Mouse (Mus musculus): ENCODE measurements around the gene Aph1a. TPM values are rescaled to one million over a fixed set of nuclear protein-coding genes. Genes with fewer than 3 reads are reported as not detected.

The Aph1a gene
- 96.5 and 101 TPM in 2 replicates for polyA plus RNA-seq (2012; rRNA removed)

GRCm38 (mm10) chr3:95893606-95894316 is at the start of gene Aph1a:
Gene Aph1a (plus strand): TSS chr3:95893969.

GRCm38 (mm10) chr3:95855502-95856089 is 38.2 kb upstream of the Aph1a start, which contains the start of gene Prpf3:
Gene Prpf3 (minus strand): TSS chr3:95855885.

GRCm38 (mm10) chr3:95871392-95871867 is 22.3 kb upstream of the Aph1a start, which contains the start of gene Mrps21:
Gene Mrps21 (minus strand): TSS chr3:95871519.

GRCm38 (mm10) chr3:95881979-95882815 is 11.6 kb upstream of the Aph1a start, which contains the start of gene Ciart:
Gene Ciart (minus strand): TSS chr3:95882251.

GRCm38 (mm10) chr3:95891211-95892065 is 2.3 kb upstream of the Aph1a start, which contains the start of gene BC028528:
Gene BC028528 (minus strand): TSS chr3:95892005.

GRCm38 (mm10) chr3:95904568-95904967 is 10.8 kb downstream of the Aph1a start, which contains the start of gene Car14:
Gene Car14 (minus strand): TSS chr3:95904691.

GRCm38 (mm10) chr3:95928658-95929503 is 35.1 kb downstream of the Aph1a start, which contains the start of gene Anp32e:
Gene Anp32e (plus strand): TSS chr3:95929246.

Other genes starting within 250 kb of the Aph1a start
- 62.9 and 66.1 TPM in 2 replicates for gene Mcl1, start 235.2 kb upstream of the Aph1a start, polyA plus RNA-seq (2012; rRNA removed)
- gene Adamtsl4, start 206.1 kb upstream of the Aph1a start, polyA plus RNA-seq (2012; rRNA removed): 0.76 and 2.1 TPM in 2 replicates
- 13.4 and 56.2 TPM in 2 replicates for gene Ecm1, start 154.4 kb upstream of the Aph1a start, polyA plus RNA-seq (2012; rRNA removed)
- gene Tars2, start 133.8 kb upstream of the Aph1a start, polyA plus RNA-seq (2012; rRNA removed): 39.4 and 42.8 TPM in 2 replicates
- gene Rprd2, start 75.1 kb upstream of the Aph1a start, polyA plus RNA-seq (2012; rRNA removed): 21.7 TPM in 2 replicates
- gene Prpf3, start 38.1 kb upstream of the Aph1a start, polyA plus RNA-seq (2012; rRNA removed): 36.0 and 36.2 TPM in 2 replicates
- gene Mrps21, start 22.4 kb upstream of the Aph1a start, polyA plus RNA-seq (2012; rRNA removed): 190 and 193 TPM in 2 replicates
- 4.1 and 5.3 TPM in 2 replicates for gene Ciart, start 11.7 kb upstream of the Aph1a start, polyA plus RNA-seq (2012; rRNA removed)
- 13.9 and 15.2 TPM in 2 replicates for gene BC028528, start 2.0 kb upstream of the Aph1a start, polyA plus RNA-seq (2012; rRNA removed)
- gene Car14, start 10.7 kb downstream of the Aph1a start, polyA plus RNA-seq (2012; rRNA removed): 4.0 and 5.7 TPM in 2 replicates
- gene Anp32e, start 35.3 kb downstream of the Aph1a start, polyA plus RNA-seq (2012; rRNA removed): 79.1 and 84.3 TPM in 2 replicates
- gene Plekho1, start 102.0 kb downstream of the Aph1a start, polyA plus RNA-seq (2012; rRNA removed): 141 and 142 TPM in 2 replicates
- gene Vps45, start 164.5 kb downstream of the Aph1a start, polyA plus RNA-seq (2012; rRNA removed): 31.4 and 35.0 TPM in 2 replicates
- gene Otud7b, start 210.6 kb downstream of the Aph1a start, polyA plus RNA-seq (2012; rRNA removed): 6.4 and 6.8 TPM in 2 replicates